Mouse (Mus musculus) liver, adult (tissue): ENCODE results near the gene Olfr649.

Experiments used
- GATA4 ChIP-seq: IDR thresholded peaks from 2 replicates; pipeline ENCODE4 v1.6.1; 2014; ENCODE audit warnings: mild to moderate bottlenecking, low read length; ENCODE audit not compliant: insufficient replicate concordance

The Olfr649 gene

DNA sequence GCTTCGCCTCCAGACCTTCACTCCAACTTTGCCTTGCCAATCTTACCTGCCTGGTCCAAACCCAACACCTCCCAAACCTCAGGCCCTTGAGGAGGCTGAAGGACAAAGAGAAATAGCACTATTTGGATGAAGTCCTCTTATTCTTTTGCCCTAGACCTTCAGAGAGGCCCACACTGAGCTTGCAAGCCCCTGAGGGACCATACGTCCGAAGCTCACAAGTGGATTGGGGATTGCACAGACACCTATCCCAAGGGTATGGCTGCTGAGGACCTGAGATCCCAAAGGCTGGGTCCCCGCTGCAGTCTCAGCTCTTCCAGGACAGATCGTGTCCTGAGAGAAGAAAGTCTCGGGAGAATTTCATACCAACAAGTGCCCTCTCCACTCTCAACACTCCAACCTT is at the start of gene Olfr649:
Olfr649 (minus strand) TSS at position 101 of the 400 bp plus-strand sequence.
- no peak for TF ChIP-seq GATA4

GRCm38 (mm10) chr7:104244287-104245181 is 48.7 kb upstream of the Olfr649 start, which contains the start of gene Trim34a:
TSS of gene Trim34a (plus strand) at chr7:104244457.
- no peak for TF ChIP-seq GATA4

- no peak for TF ChIP-seq GATA4
These were observed 47.8 kb upstream of the Olfr649 start for GRCm38 (mm10) chr7:104243616-104244015.

GRCm38 (mm10) chr7:104240857-104241256 is 45.1 kb upstream of the Olfr649 start:
- TF ChIP-seq GATA4 = no peak

DNA sequence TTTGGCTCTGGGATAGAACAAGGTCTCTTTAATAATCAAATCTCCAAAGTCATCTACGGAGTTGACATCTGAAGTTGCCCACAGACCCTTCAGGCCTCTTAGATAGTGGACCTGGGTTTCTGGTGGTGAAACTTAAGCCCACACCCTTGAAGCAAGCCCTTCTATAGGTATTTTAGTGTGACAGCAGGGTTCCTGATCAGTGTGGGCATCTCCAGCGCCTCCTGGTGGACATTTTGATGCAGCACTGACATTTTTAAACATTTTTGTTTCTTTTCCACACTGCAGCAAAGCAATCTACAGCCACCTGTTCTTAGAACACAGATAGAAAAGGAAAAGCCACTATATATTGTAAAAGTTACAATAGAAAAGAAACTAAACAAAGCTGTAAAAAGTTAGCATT is 35.4 kb upstream of the Olfr649 start:
- TF ChIP-seq GATA4 = no peak

DNA sequence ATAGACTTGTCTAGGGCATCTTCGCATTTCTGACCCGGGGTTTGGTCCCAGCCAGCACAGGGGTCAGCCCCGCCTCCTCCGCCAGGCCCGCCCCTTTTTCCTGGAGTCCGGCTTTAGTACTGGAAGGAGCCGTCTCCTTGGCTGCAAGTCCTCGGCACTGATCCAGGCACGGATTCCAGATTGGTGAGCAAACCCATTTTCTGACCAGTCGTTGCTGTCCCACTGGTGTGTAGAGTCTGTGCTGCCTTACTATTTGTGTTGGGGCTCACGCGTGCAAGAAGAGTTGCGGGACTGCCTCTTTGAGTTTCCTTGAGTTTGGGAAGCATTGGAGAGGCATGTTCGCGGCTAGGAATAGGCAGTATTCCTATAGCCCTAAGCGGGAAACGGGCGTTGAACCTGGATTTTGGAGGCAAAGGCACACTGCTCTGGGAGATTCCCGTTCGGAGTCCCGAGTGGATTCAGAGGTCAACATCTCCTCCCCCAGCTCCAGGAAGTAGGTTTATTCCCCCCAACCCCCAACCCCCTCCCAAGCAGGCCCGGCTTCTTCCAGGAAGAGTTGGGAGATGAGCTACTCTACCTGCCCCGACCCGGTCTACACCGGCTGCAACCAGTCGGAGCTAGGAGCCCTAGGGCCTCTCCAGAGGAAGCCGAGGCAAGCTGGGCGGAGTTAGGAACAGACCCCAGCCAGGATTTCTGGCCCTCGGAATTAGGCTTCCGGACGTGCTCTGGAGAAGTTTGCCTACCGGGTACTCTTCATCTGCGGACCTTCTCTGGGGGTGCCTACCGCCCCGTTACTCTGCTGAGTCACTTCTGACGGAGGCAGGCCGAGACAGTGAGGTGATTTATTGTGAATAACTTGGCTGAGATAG is 23.1 kb upstream of the Olfr649 start, which contains the start of gene Trim6:
Trim6 (plus strand) TSS at position 93 of the 869 bp plus-strand sequence.
- no peak for TF ChIP-seq GATA4

DNA sequence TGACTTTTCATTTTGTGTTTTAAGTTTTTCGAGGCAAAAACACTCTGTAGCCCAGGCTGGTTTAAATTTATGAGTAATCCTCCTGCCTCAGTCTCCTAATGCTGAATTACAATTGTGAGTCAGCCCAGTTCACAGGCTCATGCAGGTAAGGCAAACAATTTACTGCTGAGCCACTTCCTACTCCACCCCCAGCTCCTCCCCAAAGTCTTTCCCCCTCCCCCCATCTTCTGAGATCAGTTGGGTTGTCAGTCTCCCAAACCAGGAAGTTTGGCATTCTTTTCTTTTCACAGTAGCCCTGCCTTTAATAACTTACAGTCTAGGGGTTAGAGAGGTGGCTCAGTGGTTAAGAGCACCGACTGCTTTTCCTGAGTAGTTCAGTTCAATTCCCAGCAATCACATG is 22.1 kb upstream of the Olfr649 start:
- no peak for TF ChIP-seq GATA4

GRCm38 (mm10) chr7:104216011-104216535 is 20.3 kb upstream of the Olfr649 start:
- no peak for TF ChIP-seq GATA4

GRCm38 (mm10) chr7:104206197-104206596 is 10.4 kb upstream of the Olfr649 start:
- TF ChIP-seq GATA4 = no peak

- no peak for TF ChIP-seq GATA4
These were observed 4.0 kb upstream of the Olfr649 start for GRCm38 (mm10) chr7:104199822-104200221.

- TF ChIP-seq GATA4 = no peak
These were observed 4.5 kb downstream of the Olfr649 start for GRCm38 (mm10) chr7:104191275-104191674.

DNA sequence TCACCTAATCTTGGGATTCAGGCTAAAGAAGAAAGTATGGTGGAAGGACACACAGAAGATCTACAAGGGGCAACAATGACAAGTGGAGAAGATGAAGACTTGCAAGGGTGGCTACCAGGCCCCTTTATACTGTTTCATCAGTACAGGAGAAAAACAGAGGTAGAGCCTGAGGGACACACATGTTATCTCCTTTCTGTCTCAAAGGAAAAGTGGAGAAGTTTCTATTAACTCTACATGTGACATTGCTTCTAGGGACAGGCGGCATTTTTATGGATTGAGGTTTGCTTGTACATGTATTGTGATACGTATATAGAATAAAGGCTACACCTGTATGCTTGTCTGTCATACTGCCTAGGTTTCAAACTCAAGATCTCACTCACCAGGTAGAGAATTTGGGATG is 12.5 kb downstream of the Olfr649 start, which contains the start of gene Olfr648:
Olfr648 (minus strand) TSS at position 101 of the 400 bp plus-strand sequence.
- TF ChIP-seq GATA4 = no peak

DNA sequence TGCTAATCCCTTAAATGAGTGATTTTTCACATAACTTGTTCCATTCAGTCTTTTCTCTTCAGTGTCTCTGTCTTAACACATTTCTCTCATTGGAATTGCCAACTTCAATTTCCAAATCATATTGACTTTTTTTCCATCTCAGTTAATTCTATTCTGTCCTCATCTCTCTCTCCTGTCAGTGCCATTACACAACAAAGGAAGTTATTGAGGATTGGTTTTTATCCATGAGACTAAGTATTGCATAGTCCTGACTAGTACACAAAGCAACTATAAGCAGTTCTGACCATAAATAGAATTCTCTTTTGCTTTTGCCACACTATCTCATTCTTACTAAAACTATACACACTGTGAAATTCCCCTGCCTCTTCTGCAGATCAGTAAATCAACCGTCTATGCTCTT is 16.7 kb downstream of the Olfr649 start:
- TF ChIP-seq GATA4 = no peak

GRCm38 (mm10) chr7:104178422-104179054 is 17.2 kb downstream of the Olfr649 start:
- TF ChIP-seq GATA4 = no peak

GRCm38 (mm10) chr7:104175085-104175484 is 20.7 kb downstream of the Olfr649 start:
- TF ChIP-seq GATA4 = no peak
